Mouse (Mus musculus) CD4-positive, CD25-positive, alpha-beta regulatory T cell (primary cell): Measurements from ENCODE around the gene Phf3. TPM values are rescaled to one million over a fixed set of nuclear protein-coding genes. Genes with fewer than 3 reads are reported as not detected.

Experiments used
- polyA plus RNA-seq: library from polyadenylated mRNA; unstranded; fragments of 100-300 nt; shearing (Covaris generic); gene quantifications from one replicate; pipeline ENCODE4 v1.2.1, GENCODE M21; 2017

Gene Phf3
- 82.3 TPM for polyA plus RNA-seq

DNA sequence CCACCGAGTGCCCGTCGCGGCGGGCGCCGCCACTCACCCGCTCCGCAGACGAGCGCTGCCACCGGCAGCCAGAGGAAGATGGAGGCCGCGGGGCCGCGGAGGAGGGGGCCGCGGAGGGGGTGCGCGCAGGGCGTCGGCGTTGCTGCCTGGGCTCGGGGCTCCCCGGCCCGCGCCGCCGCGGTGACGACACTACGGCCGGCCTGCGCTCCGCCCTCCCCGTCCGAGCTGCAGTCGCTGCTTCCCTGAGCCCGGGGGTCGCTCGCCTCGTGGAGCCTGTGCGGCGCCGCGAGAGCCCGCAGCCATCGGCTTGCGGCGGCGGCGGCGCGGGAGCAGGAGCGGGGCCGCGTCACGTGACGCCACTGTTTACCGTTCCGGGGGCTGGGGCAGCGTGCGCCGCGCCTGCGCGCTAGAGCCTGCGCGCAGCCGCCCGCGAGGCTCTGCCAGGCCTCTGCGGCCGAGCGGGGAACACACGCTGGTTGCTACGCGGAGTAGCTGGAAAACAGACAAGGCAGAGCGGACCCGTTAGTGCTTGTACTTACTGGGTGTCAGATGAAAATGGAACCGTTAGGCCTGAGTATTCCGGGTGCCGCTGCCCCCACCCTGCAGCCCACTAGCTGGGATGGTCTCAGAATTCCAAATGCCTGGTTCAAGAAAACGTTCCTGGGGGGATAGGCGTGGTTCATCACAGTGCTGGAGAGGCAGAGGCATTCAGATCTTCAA lies at the start of gene Phf3:
Gene Phf3 (minus strand): TSS at position 381 of the 720 bp plus-strand sequence.

Other genes with a start within 250 kb of the Phf3 start
- gene AC153137.1, start 104.0 kb upstream of the Phf3 start, polyA plus RNA-seq = not detected